Mouse (Mus musculus) urinary bladder, postnatal 36 days (tissue): Measurements from ENCODE around the gene Timm10.
A peak's percentile ranks its signal among the peaks of the same experiment; 100 is the strongest.
"Not testable (repeated sequence)": the region's sequence is repeated elsewhere in the genome, so short reads cannot be mapped to it uniquely, and the experiment has no call there.

Experiments
- DNase-seq, 2 experiments: peaks; one replicate each; pipeline ENCODE4 v3.0.0; 2022; ENCODE audit warnings: low spot score in 2 of 2, mixed read lengths in 1 of 2

The Timm10 gene

DNA sequence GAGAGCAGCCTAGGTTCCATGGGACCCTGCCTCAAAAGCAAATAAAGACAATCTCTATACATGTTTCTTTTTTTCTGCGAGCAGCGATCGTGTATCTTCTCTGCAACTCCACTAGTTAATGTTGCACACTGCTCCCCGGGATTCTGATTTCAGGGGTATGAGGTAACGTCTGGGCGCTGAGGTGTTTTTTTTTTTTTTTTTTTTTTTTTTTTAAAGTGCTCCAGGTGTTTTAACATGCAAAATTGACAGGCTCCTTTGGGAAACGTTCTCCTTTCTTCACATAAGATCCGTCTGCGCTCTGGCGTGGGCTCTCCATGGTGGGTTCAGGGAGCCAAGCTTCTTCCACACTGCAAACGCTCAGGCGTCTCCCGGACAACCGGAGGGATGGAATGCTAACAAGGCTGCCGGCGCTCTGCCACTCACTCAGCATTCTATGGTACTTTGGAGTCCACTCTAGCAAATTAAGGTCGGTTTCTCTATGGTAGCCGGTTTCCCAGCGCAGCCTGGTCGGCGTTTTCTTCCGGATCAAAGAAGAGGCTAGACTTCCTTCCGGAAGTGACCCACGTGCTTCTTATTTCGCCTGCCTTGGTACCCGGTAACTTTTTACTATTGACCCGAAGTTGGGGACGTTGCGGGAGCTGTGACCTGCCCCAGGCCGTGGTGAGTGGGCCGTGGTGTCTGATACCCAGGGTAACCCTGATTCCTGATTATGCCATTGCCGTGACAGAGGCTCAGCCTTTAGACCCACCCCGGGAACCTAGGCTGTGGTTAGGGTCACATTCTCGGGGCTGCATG lies at the start of gene Timm10:
TSS of gene Timm10 (plus strand) at position 510 of the 795 bp plus-strand sequence.
- peak; percentile 72 to 86 for DNase-seq

DNA sequence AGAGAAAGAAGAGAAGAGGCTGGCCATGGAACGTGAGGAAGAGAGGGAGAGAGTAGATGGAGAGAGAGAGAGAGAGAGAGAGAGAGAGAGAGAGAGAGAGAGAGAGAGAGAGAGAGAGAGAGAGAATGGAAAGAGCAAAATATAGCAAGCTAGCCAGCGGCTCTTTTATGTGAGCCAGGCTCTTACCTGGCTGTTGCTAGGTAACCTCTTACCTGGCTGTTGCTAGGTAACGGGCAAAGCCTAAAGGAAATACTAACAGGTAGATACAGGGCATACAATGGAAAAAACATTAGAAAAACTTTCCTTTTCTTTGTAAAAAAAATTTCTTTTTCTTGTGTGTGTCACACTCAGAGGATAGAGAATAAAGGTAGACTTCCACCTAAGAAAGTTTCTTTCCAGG lies 49.1 kb upstream of the Timm10 start:
- DNase-seq = no peak

DNA sequence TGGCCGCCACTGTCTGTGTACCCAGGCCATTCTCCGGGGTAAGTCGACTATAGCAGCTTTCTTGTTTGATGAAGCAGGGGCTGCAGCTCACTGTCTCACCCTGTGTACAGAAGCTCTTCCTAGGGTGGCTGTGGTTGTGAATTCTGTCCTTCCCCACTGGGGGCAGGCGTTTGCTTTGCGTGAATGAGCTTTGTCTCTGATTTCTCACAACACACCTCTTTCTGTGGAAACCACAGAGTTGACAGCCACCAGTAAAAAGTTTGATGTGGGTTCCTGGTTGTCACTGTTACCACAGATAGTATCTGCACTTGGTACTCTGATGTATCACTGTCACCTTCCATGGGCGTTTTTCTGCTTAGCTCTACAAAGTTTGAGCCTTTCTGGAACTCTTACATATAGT lies 47.6 kb upstream of the Timm10 start:
- no peak for DNase-seq

DNA sequence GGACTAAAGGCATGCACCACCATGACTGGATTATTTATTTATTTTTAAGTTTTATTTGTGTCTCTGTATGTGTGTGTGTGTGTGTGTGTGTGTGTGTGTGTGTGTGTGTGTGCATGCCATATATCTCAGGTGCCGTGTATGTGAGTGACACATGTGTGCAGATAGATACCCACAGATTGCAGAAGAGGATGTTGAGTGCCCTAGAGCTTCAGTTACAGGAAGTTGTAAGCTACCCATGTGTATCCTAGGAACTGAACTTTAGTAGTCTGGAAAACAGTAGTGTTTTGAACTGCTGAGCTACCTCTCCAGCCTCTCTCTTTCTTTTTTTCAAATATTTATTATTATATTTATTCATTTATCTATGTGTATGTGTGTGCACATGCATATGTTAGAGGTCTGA lies 43.5 kb upstream of the Timm10 start:
- no peak for DNase-seq

DNA sequence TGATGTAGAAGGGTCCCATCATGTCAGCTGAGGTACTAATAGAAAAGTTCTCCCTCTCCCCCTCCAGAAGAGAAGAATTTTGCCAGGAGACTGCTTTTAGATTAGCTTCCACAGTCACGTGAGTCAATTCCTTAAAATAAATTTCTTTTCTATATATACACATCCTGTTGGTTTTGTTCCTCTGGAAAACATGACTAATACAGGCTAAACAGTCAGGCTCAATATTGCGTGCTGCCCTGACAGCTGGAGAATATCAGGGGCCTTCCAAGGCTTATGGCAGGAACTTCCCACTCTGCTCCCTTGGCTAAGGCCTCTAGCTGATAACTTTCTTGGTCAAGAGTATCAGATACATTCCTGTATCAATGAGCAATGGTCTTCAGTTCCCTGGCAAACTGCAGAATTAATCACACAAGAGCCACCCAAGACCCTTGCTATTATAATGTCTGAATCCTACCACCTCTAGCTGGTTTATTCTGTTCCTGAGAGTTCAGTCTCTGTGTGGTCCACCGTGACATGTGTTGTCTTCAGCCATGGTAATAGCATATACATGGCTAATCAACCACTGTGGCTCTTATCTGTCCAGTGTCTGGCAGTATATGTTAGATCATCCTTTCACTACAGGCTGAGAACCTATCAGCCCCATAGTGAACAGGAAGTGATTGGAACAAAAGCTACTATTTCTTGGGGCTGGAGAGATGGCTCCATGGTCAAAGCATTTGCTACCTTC lies 42.8 kb upstream of the Timm10 start:
- peak in 1 of 2 experiments; percentile 21 for DNase-seq

DNA sequence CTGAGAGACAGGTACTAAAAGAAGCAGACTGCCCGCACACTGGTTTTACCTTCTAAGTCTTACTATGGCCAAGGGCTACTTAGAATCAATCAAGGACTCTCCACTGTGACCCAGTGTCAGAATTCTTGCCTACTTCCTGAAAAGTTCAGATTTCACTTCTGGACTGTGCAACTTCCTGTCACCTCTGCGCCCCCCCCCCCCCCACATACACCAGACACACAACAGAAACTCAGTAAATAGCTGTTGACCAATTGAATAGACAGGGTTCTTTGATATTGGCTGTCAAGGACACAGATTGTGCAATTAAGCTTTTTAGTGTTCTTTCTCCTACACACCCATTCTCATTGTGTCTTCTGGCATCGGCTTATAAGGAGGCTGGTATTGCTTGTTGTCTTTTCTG lies 38.5 kb upstream of the Timm10 start:
- no peak for DNase-seq

DNA sequence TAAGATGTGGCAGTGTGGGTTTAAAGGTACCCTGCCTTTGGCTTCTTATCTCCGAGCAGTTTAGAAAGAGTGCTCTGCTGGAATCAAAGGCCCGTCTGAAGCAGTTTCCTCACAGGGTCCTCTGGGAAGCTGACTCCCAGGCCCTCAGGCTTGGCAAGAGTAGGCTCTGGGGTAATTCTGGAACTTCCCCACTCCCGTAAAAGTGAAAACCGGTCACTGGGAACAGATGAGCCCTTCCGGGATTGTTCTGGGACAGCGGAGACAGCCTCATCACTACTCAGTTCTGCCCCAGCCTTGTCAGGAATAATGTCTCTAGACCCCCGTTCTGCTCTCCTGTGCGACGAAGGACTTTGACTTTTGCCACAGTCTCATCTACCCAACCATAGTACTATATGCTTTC lies 36.4 kb upstream of the Timm10 start:
- DNase-seq = peak in 1 of 2 experiments; percentile 17

DNA sequence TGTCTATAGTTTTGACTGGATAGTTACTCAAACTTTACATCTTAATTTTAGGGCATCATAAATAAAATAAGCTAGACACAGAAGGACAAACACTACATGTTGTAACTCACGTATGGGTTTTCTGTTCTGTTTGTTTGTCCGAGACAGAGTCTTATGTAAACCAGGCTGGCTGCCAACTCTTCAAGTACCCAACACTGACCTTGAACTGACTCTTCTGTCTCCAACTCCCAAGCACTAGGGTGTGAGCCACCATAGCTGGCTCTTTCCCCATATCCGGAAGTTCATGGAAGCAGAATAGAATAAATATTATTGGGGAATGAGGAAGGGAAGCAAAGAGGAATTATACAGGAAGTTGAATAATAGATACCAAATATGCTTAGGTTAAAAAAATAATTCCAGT lies 34.3 kb upstream of the Timm10 start:
- DNase-seq = no peak

DNA sequence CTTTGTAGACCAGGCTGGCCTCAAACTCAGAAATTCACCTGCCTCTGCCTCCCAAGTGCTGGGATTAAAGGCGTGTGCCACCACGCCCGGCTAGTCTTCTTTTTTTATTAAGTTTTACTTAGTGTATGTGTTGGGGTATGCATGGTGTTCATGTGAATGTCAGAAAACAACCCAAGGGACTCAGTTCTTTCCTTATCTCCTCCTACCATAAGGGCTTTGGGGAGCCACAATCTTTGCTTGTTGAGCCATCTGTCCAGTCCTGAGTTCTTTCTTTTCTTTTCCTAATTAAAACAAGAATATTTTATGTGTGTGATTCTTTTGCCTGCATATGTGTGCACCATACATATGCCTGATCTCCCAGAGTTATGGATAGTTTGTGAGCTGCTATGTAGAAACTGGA lies 33.6 kb upstream of the Timm10 start:
- no peak for DNase-seq

DNA sequence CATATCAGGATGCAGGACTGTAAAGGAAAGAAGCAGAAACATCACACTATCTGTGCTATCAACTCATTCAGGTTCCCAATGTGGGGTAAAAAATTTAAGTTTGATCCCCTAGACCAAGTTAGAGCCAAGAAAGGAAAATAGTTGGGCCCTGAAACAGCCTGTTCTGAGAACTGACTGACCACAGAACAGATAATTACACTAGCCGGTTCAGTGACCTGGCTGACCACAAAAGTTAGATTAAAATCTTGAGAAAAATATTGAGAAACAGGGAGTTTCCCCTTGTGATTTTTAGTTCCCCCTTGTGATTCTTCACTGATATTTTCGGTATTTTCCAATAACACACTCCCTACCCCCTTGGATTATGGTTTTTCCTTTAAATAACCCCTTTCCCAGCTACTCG lies 32.9 kb upstream of the Timm10 start:
- DNase-seq = no peak

DNA sequence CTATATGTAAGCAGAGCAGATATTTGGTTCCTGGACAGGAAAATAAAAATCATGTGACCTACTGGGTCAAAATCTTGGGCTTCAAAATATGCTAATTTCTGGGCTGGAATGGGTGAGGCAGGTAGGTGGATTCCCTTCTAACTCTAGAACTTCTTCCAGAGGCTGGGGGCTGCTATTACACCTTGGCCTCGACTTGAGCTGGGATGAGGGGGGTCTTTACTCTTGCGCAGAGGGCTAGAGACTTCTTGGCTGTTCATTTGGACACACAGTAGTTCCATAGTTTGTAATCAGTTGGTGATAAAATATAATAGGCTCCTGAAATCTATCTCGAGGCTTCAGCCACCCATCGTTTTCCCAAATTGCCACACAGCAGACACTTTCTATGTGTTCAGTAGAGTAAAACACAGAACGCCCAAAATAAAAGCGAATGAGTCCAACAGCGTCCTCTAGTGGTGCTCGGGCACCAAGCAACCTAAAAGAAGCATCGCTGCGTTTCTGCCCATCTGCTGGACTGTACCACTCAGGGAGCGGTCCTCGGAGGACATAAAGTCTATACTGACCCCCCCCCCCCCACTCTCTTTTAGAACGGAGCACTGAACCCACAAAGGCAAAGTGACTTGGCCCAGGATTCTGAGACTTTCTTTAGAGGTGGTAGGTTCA lies 28.8 kb upstream of the Timm10 start:
- peak; percentile 67 to 79 for DNase-seq

DNA sequence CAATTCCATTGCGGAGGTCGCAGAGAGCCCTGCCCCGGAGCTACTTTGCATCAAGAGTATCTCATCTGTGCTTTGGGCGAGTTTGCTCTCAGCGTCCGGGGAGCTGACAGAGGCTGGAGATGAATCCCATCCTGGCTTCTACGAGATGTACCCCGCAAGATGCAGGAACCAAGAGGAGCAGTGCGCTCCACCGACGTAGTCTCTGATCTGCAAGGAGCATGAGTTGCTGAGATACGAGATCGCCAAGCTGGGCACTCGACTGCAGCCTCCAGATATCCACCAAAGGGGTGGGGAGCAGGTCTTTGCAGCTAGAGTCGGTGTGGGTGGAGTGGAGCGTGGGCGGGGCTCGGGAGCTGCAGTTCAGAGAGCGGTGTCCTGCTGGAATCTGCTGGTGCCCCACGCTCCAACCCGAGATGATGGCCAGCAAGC lies 28.3 kb upstream of the Timm10 start, which contains the start of gene Ube2l6:
TSS of gene Ube2l6 (plus strand) at position 336 of the 429 bp plus-strand sequence.
- DNase-seq = peak; percentile 45 to 75

DNA sequence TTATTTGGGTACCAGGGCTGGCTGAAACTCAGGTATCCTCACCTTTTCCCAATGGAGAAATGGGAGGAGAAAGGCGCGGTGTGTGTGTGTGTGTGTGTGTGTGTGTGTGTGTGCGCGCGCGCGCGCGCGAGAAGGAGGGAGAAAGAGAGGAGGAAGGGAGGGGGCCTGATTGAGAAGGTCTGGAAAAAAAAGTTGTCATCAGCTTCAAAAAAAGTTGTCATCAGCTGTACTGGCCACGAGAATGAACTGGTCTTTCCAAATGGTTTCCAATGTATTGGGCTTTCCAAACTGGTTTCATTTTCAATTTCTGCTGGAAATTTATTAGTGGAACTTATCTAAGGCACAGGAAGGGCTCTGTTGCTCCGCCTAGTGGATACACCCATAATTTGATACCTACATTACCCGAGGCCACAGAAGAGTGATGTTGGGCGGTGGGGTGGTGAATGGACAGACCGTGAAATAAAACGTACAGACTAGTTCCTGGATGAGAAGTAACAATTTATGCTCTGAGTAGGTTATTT lies 27.7 kb upstream of the Timm10 start:
- DNase-seq = peak; percentile 35 to 58

DNA sequence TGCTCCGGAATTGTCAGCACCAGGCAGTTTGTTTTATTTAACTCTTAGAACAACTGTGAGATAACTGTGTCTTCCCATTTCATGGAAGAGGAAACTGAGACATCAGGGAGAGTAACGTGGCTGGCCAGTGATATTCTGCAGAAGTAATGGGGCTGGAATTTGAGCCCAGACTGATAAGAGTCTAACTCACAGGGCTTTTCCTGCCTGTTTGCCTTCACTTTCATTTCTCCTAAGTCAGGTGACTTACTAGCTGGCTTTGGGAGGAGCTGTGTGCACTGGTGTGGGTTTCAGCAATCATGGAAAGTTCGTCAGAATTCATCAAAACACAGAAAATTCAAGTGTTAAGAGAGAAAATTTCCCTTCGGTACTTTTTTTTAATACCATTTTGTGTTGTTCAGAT lies 26.5 kb upstream of the Timm10 start:
- no peak for DNase-seq

DNA sequence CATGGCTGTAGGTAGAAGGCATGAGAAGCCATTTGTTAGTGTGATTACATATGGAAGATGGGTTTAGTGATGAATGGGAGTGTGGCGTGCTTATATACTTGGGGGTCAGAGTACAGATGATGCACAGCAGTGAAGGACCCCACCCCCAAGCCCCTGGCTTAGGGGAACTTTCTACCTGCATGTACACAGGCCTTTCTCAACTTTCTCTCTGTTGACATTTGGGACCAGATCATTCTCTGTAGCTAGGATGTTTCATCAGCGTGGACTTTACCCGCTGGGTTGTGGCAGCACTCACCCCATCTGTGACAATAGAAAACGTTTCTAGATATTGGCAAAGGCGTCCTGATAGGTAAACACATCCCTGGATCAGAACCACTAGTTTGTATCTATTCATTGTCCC lies 25.6 kb upstream of the Timm10 start:
- DNase-seq = not testable (repeated sequence)

DNA sequence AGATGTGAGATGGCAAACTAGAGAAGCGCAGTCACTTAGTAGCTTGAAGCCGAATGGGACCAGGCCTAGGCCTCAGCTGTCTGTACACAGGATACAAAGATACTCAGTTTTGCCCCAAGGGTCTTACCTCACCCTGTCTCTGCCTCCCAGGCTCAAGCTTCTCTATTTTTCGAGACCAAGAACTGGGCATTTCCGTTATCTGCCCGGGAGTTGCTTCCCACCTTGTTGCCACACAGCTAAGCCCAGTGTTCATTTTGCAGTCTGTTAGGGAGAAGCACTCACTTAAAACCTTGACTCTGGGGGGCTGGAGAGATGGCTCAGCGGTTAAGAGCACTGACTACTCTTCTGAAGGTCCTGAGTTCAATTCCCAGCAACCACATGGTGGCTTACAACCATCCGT lies 22.8 kb upstream of the Timm10 start:
- no peak for DNase-seq

DNA sequence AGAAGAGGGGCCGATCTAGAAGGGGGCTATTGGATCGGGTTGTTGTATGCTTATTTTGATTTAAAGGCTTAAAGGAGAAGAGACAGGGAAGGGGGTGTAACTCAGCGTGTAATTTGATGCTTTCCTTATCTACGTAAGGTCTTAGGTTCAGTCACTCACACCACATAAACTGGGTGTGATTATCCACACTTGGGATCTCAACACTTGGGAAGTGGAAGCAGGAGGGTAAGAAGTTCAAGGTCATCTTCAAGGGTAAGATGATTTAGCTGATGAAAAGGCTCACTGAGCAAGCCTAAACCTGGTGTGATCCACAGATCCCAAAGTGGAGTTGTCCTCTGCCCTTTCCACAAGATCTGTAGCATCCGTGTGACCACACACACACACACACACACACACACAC lies 20.3 kb upstream of the Timm10 start:
- no peak for DNase-seq

DNA sequence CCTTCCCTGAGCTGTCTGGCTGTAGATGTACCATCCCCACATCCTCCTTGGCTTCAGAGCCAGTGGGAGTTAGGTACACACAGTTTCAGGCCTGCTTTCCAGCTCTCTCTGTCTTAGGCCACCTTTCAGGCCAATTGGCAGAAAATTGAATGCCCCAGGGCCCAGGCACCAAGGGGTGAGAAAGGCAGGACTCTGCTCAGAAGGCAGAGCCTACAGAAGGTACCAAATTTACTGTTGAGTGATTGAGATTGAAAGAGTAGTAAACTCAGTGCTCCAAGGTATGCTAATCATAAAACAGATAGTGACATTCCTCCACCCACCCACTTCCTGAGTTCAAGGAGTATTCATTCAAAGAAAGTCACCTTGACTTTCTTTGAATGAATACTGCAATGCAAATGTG lies 17.5 kb upstream of the Timm10 start:
- no peak for DNase-seq

DNA sequence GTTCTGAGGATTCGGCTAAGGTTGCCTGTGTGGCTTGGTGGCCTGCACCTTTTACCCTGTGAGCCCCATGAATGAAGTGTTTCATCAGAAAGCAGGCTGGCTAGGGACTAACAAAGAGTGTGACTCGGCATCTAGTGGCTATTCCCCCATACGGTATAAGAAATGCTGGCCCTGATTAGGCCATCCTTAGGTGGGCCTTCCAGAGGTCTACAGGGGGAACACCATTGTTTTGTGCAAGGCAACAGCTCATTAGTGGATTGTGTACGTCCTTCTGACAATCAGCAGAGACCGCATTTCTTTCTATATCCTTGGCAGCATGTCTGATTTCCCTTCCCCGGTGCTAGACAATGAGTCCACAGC lies 16.3 kb upstream of the Timm10 start:
- DNase-seq = no peak

DNA sequence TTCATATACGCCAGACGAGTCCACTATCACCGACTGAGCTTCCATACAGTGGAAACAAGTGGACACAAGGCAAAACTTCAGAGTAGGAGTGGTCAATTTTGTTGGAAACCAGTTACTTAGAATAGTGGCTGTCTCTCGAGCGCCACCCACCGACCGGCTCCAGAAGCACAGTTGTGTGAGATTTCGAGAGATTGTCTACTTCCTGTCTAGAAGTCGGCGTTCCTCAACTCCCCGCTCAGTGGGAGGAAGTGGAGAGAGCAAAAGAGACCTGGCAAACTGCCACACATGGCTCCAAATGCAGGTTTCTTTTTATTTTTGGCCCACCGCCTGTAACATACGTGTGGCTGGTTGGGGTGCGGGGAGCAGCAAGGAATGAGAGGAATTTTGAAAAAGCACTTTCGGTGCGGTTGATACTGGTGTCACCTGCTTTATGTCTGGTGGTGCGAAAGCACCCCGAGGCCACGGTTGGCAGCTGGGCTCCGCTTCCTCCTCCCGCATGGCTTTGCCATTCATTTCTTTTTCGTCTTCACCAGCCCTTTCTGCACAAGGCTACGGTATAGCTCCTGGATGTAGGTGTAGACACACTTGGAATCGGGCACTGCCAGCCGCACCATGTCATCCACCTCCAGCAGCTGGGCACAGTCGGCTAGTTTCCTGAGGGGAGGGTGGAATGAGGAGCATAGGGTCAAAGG lies 15.8 kb upstream of the Timm10 start:
- DNase-seq = peak; percentile 70 to 83

DNA sequence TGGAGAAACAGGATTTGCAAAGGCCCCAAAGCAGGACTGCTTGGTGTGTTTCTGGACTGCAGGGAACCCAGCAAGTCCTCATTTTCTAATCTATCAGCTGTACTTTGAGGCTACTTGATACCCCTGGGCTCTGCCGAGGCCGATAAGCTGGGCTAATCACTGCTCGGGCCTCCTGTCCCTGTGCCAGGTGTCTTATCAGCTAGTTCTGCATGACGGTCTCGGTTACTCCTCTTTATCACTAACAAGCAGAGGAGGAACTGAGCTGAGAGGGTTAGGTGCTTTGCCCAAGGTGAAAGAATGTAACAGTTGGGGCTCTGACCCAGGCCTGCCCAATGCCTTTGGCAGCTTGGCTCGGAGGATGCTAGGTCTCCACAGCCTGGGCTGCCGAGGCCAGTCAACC lies 14.9 kb upstream of the Timm10 start:
- DNase-seq = no peak

DNA sequence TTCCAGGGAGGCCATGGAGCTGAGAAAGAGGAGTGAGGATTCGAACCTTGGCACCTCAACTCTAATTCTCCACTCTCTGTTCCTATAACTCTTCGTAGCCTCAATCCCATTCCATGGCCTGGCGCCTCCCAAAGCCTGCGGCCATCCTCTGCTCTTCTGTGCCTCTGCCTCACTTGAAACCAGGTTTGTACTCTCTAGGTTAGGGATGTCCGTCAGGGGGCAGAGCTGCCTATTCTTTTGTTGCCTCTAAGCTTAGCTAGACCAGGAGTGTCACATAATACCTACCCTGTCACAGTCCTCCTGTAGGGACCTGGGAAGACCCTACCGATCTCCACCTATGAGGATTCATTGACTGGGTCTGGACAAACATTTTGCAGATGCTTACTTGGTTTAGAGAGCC lies 14.1 kb upstream of the Timm10 start:
- no peak for DNase-seq
